Mouse (Mus musculus) layer of hippocampus, postnatal 25 days (tissue): ENCODE results near the gene Abhd16a. TPM values are rescaled to one million over a fixed set of nuclear protein-coding genes. Genes with fewer than 3 reads are reported as not detected.

Experiments used
- DNase-seq, 2 experiments: peaks; one replicate each; pipeline ENCODE4 v3.0.0; 2022; ENCODE audit warnings: mixed read lengths in 2 of 2, low spot score in 1 of 2; ENCODE audit errors: extremely low spot score in 1 of 2
- total RNA-seq, 2 experiments: library from RNA; stranded (reverse); gene quantifications; 2 replicates each; pipeline ENCODE4 v1.2.3; 2021

Gene Abhd16a
- total RNA-seq, 2 experiments from 2014 or later, result 97.9 to 98.1 TPM

- DNase-seq, result no peak
Observed at GRCm38 (mm10) chr17:35139269-35139668, 50.2 kb downstream of the Abhd16a start.

DNA sequence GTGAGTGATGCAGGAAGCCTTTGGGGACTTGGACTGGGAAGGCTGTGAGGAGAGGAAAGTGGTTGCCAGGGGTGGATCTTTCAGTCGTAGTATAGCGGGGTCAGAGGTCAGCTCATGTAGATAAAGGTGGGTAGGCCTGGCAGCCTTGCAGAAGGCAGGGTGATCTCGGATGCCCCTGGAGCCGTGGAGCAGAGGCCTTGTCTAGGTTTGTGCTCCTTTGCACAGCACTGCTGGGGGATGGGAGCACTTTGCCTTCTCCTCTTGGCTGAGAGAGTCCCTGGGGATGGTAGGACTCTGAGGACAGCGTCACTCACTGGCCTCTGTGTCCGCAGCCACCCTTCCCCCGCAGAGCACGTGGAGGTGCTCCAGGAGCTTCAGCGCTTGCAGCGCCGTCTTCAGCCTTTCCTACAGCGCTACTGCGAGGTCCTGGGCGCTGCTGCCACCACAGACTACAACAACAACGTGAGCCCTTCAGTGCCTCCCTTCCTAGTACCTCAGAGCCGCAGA, 51.5 kb downstream of the Abhd16a start:
- no peak for DNase-seq

DNA sequence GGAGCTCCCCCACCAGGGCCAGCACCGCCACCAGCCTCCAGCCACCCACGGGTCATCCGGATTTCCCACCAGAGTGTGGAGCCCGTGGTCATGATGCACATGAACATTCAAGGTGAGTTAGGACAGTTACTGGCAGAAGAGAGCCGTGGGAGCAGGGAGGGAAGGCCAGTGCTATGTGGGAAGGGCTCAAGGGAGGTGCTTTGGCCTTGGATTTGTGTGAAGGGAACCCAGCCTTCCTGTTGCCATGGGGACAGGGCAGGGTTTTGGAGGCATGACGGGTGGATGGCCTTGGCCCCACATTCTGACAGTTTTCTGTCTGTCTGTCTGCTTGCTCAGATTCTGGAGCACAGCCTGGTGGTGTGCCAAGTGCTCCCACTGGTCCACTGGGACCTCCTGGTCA, 52.9 kb downstream of the Abhd16a start:
- no peak for DNase-seq

- DNase-seq, result no peak
Observed at GRCm38 (mm10) chr17:35146139-35146538, 57.1 kb downstream of the Abhd16a start.

GRCm38 (mm10) chr17:35147348-35147747, 58.3 kb downstream of the Abhd16a start:
- no peak for DNase-seq

DNA sequence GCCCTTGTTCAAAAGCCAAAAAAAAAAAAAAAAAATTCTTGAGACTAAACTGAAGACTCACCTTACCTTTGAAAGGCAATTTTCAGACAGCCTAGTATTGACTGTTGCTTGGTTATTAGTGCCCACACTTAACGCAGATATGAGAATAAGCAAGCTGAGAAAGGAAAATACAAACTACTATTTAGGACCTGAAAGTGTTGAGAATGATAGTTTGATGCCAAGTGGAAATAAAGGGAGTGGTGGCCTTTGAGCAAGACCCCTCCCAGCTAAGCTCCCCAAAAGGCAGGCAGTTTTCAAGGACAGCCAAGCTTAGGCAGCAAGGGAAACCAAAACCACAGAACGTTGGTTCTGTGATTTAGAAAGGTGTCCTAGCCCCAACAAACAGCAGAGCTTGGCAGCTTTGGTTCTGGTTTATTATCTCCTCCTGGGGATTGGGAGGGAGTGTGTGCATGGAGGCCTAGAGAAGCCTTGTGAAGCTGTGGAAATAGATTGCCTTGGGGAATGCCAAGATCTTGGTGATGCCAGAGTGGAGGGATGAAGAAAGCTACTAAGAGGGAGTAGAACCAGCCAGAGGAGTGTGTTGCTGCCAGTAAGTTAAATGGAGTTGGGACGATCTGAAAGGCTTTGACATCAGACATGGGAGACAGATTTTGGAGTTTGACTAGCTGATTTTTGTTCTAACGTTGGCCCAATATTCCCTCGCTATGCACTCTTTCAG, 59.0 kb downstream of the Abhd16a start:
- no peak for DNase-seq

DNA sequence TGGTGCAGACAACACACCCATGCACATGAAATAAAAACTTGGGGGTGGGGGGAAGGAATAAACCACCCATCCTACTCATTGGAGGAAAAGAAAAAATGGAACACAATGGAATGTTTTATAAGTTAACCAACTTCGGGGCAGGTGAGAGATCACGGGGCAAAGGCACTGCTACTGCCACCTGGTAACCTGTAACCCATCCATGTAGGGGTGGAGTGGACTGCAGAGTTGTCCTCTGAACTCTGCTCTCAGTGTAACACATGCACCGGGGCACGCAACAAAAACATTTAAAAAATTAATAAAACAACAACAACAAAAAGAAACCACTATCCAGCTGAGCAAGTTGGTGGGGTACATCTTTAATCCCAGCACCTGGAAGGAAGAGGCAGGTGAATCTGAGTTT, 63.1 kb downstream of the Abhd16a start:
- DNase-seq, result no peak

Other genes with a start within 250 kb of the Abhd16a start
- gene Skiv2l, start 239.1 kb upstream of the Abhd16a start, total RNA-seq, result 10 to 100 TPM; 64.7 to 72.4 TPM
- gene Nelfe, start 238.9 kb upstream of the Abhd16a start, total RNA-seq, result 10 to 100 TPM; 32.1 to 39.1 TPM
- under 1 TPM in 1 of 2 experiments, not detected in 1; 0.17 TPM for gene Cfb, start 226.7 kb upstream of the Abhd16a start, total RNA-seq
- gene Zbtb12, start 209.8 kb upstream of the Abhd16a start, total RNA-seq, result 1 to 10 TPM; 7.3 to 7.7 TPM
- not detected for gene Gm20547, start 207.2 kb upstream of the Abhd16a start, total RNA-seq
- gene C2, start 191.0 kb upstream of the Abhd16a start, total RNA-seq, result 1 to 10 TPM in 1 of 2 experiments, under 1 TPM in 1; 0.86 to 1.9 TPM
- 100 to 1,000 TPM; 164 to 188 TPM for gene Ehmt2, start 190.8 kb upstream of the Abhd16a start, total RNA-seq
- gene Slc44a4, start 174.8 kb upstream of the Abhd16a start, total RNA-seq, result under 1 TPM; 0.20 to 0.21 TPM
- 10 to 100 TPM; 37.2 to 37.4 TPM for gene Neu1, start 158.0 kb upstream of the Abhd16a start, total RNA-seq
- 10 to 100 TPM; 17.0 to 23.5 TPM for gene Hspa1b, start 130.0 kb upstream of the Abhd16a start, total RNA-seq
- gene Gm20481, start 119.4 kb upstream of the Abhd16a start, total RNA-seq, result not detected
- gene Hspa1a, start 117.1 kb upstream of the Abhd16a start, total RNA-seq, result 10 to 100 TPM; 14.9 to 17.9 TPM
- gene Hspa1l, start 116.6 kb upstream of the Abhd16a start, total RNA-seq, result under 1 TPM; 0.22 to 0.31 TPM
- 10 to 100 TPM; 18.1 to 19.3 TPM for gene Lsm2, start 107.4 kb upstream of the Abhd16a start, total RNA-seq
- 10 to 100 TPM; 43.7 to 55.6 TPM for gene Vars, start 88.3 kb upstream of the Abhd16a start, total RNA-seq
- gene Vwa7, start 72.7 kb upstream of the Abhd16a start, total RNA-seq, result under 1 TPM; 0.07 to 0.23 TPM
- 1 to 10 TPM in 1 of 2 experiments, under 1 TPM in 1; 0.64 to 1.1 TPM for gene Sapcd1, start 61.2 kb upstream of the Abhd16a start, total RNA-seq
- gene Msh5, start 42.5 kb upstream of the Abhd16a start, total RNA-seq, result under 1 TPM; 0.62 to 0.82 TPM
- 10 to 100 TPM in 1 of 2 experiments, 1 to 10 TPM in 1; 9.7 to 10.1 TPM for gene Clic1, start 39.3 kb upstream of the Abhd16a start, total RNA-seq
- gene Ddah2, start 30.2 kb upstream of the Abhd16a start, total RNA-seq, result 10 to 100 TPM; 19.5 to 20.7 TPM
- gene Ly6g6c, start 23.9 kb upstream of the Abhd16a start, total RNA-seq, result not detected
- not detected for gene Mpig6b, start 23.1 kb upstream of the Abhd16a start, total RNA-seq
- 1 to 10 TPM; 4.1 to 4.3 TPM for gene Ly6g6e, start 12.4 kb upstream of the Abhd16a start, total RNA-seq
- gene Ly6g6d, start 11.2 kb upstream of the Abhd16a start, total RNA-seq, result 1 to 10 TPM in 1 of 2 experiments, under 1 TPM in 1; 0.80 to 1.2 TPM
- not detected for gene Ly6g6f, start 3.7 kb upstream of the Abhd16a start, total RNA-seq
- gene Ly6g5c, start 19.0 kb downstream of the Abhd16a start, total RNA-seq, result not detected
- gene Ly6g5b, start 26.2 kb downstream of the Abhd16a start, total RNA-seq, result under 1 TPM; 0.42 to 0.54 TPM
- gene Gpank1, start 32.2 kb downstream of the Abhd16a start, total RNA-seq, result 10 to 100 TPM; 14.2 to 14.4 TPM
- gene Csnk2b, start 32.8 kb downstream of the Abhd16a start, total RNA-seq, result 100 to 1,000 TPM; 179 to 181 TPM
- 10 to 100 TPM; 27.0 to 27.3 TPM for gene D17H6S53E, start 37.1 kb downstream of the Abhd16a start, total RNA-seq
- not detected for gene Apom, start 42.8 kb downstream of the Abhd16a start, total RNA-seq
- gene Bag6, start 45.9 kb downstream of the Abhd16a start, total RNA-seq, result 100 to 1,000 TPM; 290 to 320 TPM
- 100 to 1,000 TPM; 302 to 353 TPM for gene Prrc2a, start 75.6 kb downstream of the Abhd16a start, total RNA-seq
- 10 to 100 TPM; 10.4 to 10.8 TPM for gene Aif1, start 86.8 kb downstream of the Abhd16a start, total RNA-seq
- gene Lst1, start 99.2 kb downstream of the Abhd16a start, total RNA-seq, result 1 to 10 TPM; 8.1 to 8.9 TPM
- under 1 TPM; 0.42 to 0.54 TPM for gene Ltb, start 105.2 kb downstream of the Abhd16a start, total RNA-seq
- not detected for gene Tnf, start 112.7 kb downstream of the Abhd16a start, total RNA-seq
- under 1 TPM in 1 of 2 experiments, not detected in 1; 0.20 TPM for gene Lta, start 116.1 kb downstream of the Abhd16a start, total RNA-seq
- gene Gm16181, start 131.6 kb downstream of the Abhd16a start, total RNA-seq, result not detected
- 100 to 1,000 TPM; 607 to 639 TPM for gene Atp6v1g2, start 144.4 kb downstream of the Abhd16a start, total RNA-seq
- gene Nfkbil1, start 146.5 kb downstream of the Abhd16a start, total RNA-seq, result 10 to 100 TPM; 13.7 to 14.8 TPM
- gene Ddx39b, start 152.5 kb downstream of the Abhd16a start, total RNA-seq, result 100 to 1,000 TPM; 213 to 229 TPM
- gene H2-D1, start 173.5 kb downstream of the Abhd16a start, total RNA-seq, result 10 to 100 TPM; 14.6 to 15.9 TPM
- gene H2-Q1, start 231.1 kb downstream of the Abhd16a start, total RNA-seq, result under 1 TPM in 1 of 2 experiments, not detected in 1; 0.42 TPM